Mouse (Mus musculus): Measurements from ENCODE around the gene Rpap2.

- TF ChIP-seq POLR2A (IDR thresholded peaks at IDR 0.05; ENCODE audit: insufficient read length, low read depth) (no peak), TCF12 (IDR thresholded peaks at IDR 0.05; ENCODE audit: insufficient read depth, poor library complexity, severe bottlenecking) (no peak), MYOG (IDR thresholded peaks at IDR 0.05; ENCODE audit: control insufficient read depth in 1 of 3, insufficient read depth in 1 of 3, insufficient read length in 2 of 3, low read depth in 2 of 3) (no peak), SRF (IDR thresholded peaks at IDR 0.05; ENCODE audit: control insufficient read depth, insufficient read length, low read depth) (no peak), USF1 (IDR thresholded peaks at IDR 0.05; ENCODE audit: low read depth) (no peak), REST (IDR thresholded peaks at IDR 0.05; ENCODE audit: insufficient read depth, insufficient read length) (no peak), E2F4 (IDR thresholded peaks at IDR 0.05; ENCODE audit: insufficient read depth) (no peak), POLR2AphosphoS2 (IDR thresholded peaks at IDR 0.05; ENCODE audit: insufficient read length, low read depth) (no peak), MYOD1 (IDR thresholded peaks at IDR 0.05; ENCODE audit: control insufficient read depth in 1 of 3, insufficient read length in 2 of 3, low read depth in 2 of 3) (no peak), MAX (IDR thresholded peaks at IDR 0.05; ENCODE audit: low read depth) (no peak)
Measured at GRCm38 (mm10) chr5:107648552-107649125, 51.5 kb downstream of the Rpap2 start.

Data from myocyte (in vitro differentiated cells).